Mouse (Mus musculus): ENCODE measurements around the gene Tgm6.
A peak's percentile ranks its signal among the peaks of the same experiment; 100 is the strongest.

The Tgm6 gene

GRCm38 (mm10) chr2:130112116-130112515 is at the start of gene Tgm6:
TSS of gene Tgm6 (plus strand) at chr2:130112416.
- DNase-seq (ENCODE audit: low spot score in 2 of 2) = no peak

GRCm38 (mm10) chr2:130068228-130068627 is 44.0 kb upstream of the Tgm6 start:
- DNase-seq (ENCODE audit: low spot score in 2 of 2) = no peak

GRCm38 (mm10) chr2:130070396-130070795 is 41.8 kb upstream of the Tgm6 start:
- no peak for DNase-seq (ENCODE audit: low spot score in 2 of 2)

DNA sequence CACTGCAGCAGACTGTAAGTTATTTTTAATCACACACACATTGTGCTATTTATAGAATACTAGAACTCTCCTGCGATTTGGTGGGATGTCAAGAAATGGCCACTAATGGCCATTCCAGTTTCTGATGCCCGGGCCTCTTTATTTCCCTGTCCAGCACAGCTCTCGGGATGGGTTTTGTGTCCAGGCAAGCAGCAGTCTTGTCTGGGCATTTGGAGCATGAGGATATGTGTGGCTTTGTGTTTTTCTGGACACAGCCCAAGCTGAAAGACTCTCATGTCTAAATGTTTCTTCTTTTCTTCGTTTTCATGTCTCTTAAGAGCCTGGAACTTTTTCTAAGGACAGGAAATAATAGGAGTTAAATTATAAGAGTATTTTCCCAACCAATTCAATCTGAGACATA is 588 bp downstream of the Tgm6 start:
- DNase-seq (ENCODE audit: low spot score in 2 of 2) = no peak

GRCm38 (mm10) chr2:130113379-130113778 is 1.2 kb downstream of the Tgm6 start:
- DNase-seq (ENCODE audit: low spot score in 2 of 2) = no peak

DNA sequence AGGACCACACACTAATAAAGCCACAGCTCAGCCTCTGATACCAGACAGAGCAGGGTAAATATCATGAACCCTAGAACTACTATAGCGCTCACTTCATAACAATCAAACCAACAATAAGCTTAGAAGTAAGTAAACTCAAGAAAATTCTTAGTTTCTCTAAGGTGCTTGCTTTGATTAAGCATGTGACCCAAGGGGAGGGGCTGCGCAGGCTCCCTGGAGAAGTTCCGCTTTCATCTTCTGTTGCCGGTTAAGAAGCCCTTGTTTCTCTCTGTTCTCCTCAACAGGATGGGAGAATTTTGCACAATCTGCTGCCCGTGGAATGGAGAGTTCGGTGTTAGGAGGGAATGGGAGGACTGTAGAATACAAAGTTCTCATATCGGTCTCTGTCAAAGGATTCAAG is 6.4 kb downstream of the Tgm6 start:
- DNase-seq (ENCODE audit: low spot score in 2 of 2) = no peak

DNA sequence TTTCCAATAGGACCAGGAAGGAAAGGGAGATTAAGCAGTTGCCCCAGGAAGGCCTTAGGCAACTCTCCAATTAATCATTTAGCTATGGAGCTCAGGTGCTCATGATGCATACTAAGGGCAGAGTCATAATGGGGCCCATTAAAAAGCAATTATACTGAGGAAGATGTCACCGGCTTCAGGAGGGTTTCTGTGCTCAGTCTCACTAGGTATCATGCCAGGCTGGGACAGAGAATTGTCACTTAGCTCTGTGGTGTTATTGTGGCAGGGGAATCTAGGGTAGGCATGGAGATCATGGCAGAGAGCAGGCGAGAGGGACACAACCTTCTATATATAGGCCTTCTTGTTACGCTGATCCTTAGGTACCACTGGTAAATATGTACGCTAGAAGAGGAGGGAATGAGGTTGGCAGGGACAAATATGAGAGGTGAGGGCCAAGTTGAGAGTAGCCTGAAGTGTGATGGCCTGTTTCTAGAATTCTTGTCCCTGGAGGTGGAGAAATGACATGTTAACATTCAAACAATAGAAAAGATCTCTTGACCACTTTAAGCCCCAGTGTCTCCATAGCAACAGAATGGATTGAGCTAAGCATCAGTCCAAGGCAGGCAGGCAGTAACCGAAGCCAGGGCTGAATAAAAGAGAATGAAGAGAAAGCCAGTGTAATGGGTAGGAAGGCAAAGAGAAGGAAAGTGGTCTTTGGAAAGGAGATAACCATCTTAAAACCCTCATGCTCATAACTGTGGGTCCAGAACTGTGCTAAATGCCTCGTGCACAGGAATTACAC is 13.3 kb downstream of the Tgm6 start:
- DNase-seq (ENCODE audit: low spot score in 2 of 2) = no peak

GRCm38 (mm10) chr2:130126073-130126472 is 13.9 kb downstream of the Tgm6 start:
- no peak for DNase-seq (ENCODE audit: low spot score in 2 of 2)

DNA sequence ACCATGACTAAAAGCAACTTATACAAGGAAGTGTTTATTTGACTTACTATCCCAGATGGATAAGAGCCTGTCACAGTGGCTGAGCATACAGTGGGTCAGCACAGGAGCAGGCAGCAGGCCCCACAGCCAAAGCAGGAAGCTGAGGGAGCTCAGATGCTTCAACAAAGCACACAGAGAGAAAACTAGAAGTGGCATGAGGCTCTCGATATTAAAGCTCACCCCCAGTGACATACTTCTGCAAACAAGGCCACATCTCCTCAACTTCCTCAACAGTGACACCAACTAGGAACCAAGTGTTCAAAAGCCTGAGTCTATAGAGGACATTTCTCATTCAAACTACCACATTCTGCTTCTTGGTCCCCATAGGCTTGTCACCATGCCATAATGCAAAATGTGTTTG is 17.5 kb downstream of the Tgm6 start:
- no peak for DNase-seq (ENCODE audit: low spot score in 2 of 2)

DNA sequence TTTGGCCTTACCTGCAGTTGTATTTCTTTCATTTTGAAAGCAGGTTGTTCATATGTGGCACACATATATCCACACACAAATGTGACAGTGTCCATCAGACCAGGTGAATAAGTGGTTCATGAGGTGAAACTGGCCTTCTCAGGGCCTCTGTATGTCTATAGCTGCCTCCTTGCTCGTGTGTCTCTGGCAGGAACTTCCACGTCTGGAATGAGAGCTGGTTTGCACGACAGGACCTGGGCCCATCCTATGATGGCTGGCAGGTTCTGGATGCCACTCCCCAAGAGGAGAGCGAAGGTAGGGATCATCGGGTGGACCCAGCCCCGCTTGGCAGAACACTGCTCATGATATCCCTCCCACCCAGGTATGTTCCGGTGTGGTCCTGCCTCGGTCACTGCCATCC is 30.8 kb downstream of the Tgm6 start:
- no peak for DNase-seq (ENCODE audit: low spot score in 2 of 2)

DNA sequence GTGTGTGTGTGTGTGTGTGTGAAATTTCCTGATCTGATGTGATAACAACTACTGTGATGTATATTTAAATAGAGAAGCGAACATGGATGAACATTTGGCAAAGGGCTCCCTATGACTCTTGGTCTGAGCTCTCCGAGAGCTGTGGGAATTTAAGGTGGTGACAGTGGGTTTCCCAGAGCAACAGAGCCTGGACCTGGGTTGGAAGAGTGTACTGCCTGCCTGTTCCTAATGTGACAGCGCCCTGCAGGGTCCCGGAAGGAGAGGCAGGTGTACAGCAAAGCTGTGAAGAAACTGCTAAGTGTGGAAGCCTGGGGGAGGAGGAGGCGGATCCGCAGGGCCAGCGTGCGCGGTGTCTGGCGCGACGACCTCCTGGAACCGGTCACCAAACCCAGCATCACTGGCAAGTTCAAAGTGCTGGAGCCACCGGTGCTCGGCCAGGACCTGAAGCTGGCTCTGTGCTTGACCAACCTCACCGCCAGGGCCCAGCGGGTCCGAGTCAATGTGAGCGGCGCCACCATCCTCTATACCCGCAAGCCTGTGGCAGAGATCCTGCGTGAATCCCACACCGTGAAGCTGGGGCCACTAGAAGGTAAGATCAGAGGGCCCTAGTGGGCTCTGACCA is 32.6 kb downstream of the Tgm6 start:
- DNase-seq (ENCODE audit: low spot score in 2 of 2) = no peak

- DNase-seq (ENCODE audit: low spot score in 2 of 2) = no peak
These were observed 34.0 kb downstream of the Tgm6 start for GRCm38 (mm10) chr2:130146089-130146668.

DNA sequence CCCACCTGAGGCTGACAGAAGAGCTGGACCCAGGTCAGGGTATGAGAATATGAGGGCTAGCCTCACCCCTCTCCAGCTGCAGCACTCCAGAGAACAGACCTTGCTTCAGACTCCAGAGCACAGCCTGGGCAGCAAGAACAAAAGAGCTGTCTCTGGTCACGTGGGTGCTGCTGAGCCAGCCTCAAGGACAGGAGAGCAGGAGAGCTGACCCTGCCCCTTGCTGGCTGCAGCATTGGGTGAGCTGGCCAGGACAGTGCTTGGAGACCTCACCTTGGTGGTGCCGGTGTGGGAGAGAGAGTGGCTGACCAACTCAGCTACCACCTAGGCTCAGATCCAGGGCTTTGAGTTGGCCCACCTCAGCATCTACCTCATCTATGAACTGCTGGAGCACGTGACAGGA is 43.0 kb downstream of the Tgm6 start:
- no peak for DNase-seq (ENCODE audit: low spot score in 2 of 2)

- no peak for DNase-seq (ENCODE audit: low spot score in 2 of 2)
These were observed 43.6 kb downstream of the Tgm6 start for GRCm38 (mm10) chr2:130155851-130156250.

DNA sequence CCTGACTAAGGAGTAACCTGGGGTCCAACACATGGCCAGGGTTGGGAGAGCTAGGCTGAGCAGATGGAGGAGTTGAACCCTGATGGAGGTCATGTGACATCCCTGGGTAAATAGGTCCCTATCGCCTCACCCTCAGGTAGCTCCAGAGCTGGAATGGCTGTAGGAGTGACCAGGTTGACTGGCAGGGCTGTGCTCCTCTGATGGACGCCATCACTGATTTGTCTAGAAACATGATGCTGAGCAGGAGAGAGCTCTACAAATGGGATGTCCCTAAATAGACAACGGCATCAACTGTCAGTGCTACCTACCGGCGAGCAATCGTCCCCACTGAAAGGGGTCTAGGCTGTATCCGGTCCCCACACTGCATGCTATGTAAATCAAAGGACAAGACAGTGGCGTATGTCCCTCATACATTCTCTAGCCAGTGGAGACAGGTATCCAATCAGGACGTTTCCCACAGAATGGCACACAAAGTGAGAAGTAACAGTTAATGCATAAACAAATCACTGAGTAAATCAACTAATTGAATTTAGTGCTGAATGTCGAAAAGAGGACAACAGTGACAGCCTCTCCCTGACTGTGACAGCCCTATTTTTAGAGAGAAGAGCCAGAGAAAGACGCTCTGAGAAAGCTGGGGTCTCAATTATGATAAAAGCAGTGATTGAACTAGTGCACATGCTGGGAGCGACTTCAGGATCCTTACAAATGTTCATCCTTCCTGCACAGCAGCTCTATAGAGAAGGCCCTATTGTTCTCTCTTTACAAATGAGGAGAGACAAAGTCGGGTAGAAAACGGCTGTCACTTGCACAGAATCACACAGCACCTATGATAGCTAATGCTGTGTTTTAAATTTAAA is 45.2 kb downstream of the Tgm6 start:
- no peak for DNase-seq (ENCODE audit: low spot score in 2 of 2)

DNA sequence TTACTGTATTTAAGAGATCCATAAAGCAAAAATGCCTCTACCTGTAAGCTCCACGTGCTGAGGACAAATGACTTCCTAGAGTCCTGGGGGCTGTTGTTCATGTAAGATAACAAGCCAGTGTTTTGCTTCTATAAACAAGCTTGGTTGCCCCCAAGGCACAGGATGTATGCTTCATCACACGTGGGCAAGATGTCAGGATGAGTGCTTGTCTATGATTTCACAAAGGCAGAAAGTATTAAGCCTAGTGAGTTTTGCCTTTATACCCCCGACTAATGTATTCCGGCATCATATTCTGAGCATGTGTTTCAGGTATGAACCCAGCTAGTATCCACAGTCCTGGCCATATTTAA is 45.8 kb downstream of the Tgm6 start:
- DNase-seq (ENCODE audit: low spot score in 2 of 2) = no peak

DNA sequence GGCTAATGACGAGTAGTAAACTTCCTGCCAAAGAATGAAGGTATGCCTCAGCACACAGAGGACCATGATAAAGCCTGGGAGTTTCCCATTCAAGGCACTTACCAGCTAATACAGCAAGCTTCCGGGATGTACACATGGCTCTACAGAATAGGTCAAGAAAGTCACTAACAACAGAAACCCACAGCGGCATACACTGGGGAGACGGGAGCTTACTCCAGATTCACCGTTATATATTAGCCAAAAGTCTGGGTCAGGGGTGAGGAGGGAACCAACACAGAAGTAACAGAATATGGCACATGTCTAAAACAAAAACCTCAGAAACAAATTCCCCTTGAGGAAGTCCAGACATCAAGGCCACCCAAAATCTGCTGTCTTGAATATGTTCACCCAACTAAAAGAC is 50.5 kb downstream of the Tgm6 start:
- DNase-seq (ENCODE audit: low spot score in 2 of 2) = no peak

DNA sequence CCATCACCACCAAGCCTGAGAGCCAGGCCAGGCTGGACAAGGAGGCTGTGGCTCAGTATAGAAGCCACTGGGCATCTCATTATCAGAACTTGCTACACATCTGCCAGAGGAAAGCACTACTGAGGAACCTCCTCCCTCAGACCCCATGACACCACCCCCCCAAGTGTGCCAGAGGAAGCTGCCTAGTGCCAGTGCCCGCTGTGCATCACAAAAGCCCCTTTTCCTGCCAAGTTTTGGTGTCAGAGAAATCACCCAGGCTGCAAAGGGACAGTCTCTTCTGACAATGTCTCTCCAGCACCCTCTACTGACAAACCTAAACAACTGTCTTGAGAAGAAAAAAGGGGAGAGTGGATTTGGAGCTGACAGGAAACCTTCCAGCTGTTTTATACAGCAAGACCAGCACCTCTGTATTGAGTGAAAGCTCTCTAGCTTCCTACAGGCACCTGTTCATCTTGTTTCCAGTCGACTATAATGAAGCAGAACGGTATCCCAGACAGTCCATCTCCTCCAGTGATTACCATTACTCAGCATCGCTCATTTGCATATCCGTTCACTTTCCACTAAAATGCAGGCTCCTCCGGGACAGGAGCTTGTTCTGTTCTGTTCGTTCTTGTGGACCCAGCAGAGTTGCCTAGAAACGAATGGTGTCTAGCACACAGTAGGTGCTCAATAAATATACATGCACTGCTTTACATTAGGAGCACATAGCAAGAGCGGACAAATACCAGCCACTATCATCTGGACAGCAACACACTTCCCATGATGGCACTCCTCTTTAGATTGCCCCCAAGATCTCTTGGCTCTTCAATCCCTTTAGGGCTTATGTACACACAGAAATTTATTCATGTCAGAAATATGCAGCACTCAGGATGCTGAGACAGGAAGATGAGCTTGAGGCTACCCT is 54.3 kb downstream of the Tgm6 start:
- DNase-seq (ENCODE audit: low spot score in 2 of 2) = no peak

DNA sequence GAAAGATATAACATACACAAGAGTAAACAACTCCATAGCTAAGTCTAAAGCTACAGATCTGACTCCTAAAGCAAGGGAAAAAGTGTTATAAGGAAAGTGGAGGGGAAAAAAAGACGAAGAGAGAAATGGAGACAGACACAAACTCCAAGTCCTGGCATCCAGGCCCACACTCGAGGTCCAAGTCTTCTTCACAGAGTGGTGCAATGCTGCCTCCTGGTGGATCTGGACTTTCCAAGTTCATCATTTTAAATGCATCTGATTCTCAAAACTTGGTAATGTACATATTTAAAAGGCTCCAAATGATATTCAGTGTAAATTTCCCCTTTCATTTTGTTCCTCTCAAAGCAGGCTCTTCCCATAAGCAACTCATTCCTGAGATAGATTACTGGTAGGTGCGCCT is 55.6 kb downstream of the Tgm6 start:
- DNase-seq (ENCODE audit: low spot score in 2 of 2) = peak in 1 of 2 experiments; percentile 56

- no peak for DNase-seq (ENCODE audit: low spot score in 2 of 2)
These were observed 59.5 kb downstream of the Tgm6 start for GRCm38 (mm10) chr2:130171674-130172073.

DNA sequence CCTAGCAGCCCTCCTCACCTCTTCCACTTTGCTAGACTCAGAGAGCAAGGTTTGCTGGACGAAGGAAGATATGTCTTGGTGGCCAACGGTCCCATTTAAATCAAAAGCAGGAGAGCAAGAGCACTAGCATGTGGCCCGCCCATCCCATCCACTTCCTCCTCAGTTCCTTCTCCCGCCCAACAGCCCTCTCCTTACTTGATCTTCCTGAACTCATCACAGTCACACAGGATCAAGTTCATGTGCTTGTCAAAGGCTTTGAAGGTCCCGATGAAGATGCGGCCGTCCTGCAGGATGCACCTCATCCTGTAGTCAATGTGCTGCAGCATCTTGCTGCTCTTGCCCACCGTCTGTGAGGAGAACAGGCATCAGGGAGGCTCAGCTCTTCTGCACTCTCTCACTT is 64.6 kb downstream of the Tgm6 start:
- no peak for DNase-seq (ENCODE audit: low spot score in 2 of 2)

DNA sequence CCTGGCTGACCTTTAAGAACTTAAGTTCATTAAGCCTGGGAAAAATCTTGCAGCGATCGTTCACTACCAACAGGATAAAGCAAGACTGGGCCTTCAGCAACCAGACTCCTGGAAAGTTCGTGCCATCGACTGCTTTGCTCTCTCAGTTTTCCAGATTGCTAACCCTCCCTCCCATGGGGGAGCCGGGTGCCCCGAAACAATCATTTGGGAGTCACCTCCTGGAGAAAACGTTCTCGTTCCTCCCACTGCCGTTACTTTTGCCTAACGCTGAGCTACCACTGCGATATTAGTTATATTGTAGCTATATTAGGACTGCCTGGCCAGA is 66.1 kb downstream of the Tgm6 start:
- no peak for DNase-seq (ENCODE audit: low spot score in 2 of 2)
